Mouse (Mus musculus): ENCODE data around the gene 2610301B20Rik. TPM values are rescaled to one million over a fixed set of nuclear protein-coding genes. Genes with fewer than 3 reads are reported as not detected.

The 2610301B20Rik gene
- polyA plus RNA-seq, 1 experiment = 1.5 TPM

- Histone ChIP-seq H3K27ac (ENCODE audit: insufficient read depth, low read length) (no peak overlapping the region), H3K36me3 (ENCODE audit: control insufficient read depth, insufficient read depth, low read length) (no peaks in the 10 kb centered on the region)
- DNase-seq (ENCODE audit: low read depth in 1 of 2, low spot score in 2 of 2) = no peak
Measured at GRCm38 (mm10) chr4:10924541-10924940, 50.2 kb downstream of the 2610301B20Rik start.

GRCm38 (mm10) chr4:10926416-10926815 is 52.1 kb downstream of the 2610301B20Rik start:
- H3K36me3 ChIP-seq (ENCODE audit: control insufficient read depth, insufficient read depth, low read length) = no peaks in the 10 kb centered on the region

More at GRCm38 (mm10) chr4:10924541-10924940, 50.2 kb downstream of the 2610301B20Rik start:
- TF ChIP-seq CTCF (IDR thresholded peaks at IDR 0.05; ENCODE audit: extremely low read depth, insufficient read depth, insufficient read length, insufficient replicate concordance) = no peak
- TF ChIP-seq POLR2A (IDR thresholded peaks at IDR 0.05; ENCODE audit: low read depth, low read length) = no peak
- Histone ChIP-seq H3K4me1 (ENCODE audit: control insufficient read depth, insufficient read depth, insufficient read length) (peaks cover 7% of the 10 kb centered on the region; the same call in 1 of the 2 replicates), H3K27me3 (ENCODE audit: control insufficient read depth, insufficient read depth, low read length) (no peaks in the 10 kb centered on the region), H3K4me3 (ENCODE audit: extremely low read depth, insufficient read depth, insufficient read length) (no peak overlapping the region)
- 87% methylated on average over 5 of the region's 5 CpGs for WGBS

GRCm38 (mm10) chr4:10928158-10928557 is 53.9 kb downstream of the 2610301B20Rik start:
- no peak for DNase-seq (ENCODE audit: low read depth in 1 of 2, low spot score in 2 of 2)
- Histone ChIP-seq H3K27ac (ENCODE audit: insufficient read depth, low read length) (no peak overlapping the region), H3K4me1 (ENCODE audit: control insufficient read depth, insufficient read depth, insufficient read length) (peaks cover 15% of the 10 kb centered on the region; the same call in 1 of the 2 replicates), H3K4me3 (ENCODE audit: extremely low read depth, insufficient read depth, insufficient read length) (no peak overlapping the region), H3K36me3 (ENCODE audit: control insufficient read depth, insufficient read depth, low read length) (no peaks in the 10 kb centered on the region), H3K27me3 (ENCODE audit: control insufficient read depth, insufficient read depth, low read length) (no peaks in the 10 kb centered on the region)
- no peak for TF ChIP-seq CTCF (IDR thresholded peaks at IDR 0.05; ENCODE audit: extremely low read depth, insufficient read depth, insufficient read length, insufficient replicate concordance)
- TF ChIP-seq POLR2A (IDR thresholded peaks at IDR 0.05; ENCODE audit: low read depth, low read length) = no peak
- WGBS = 75% methylated on average over 6 of the region's 6 CpGs

More at GRCm38 (mm10) chr4:10926416-10926815, 52.1 kb downstream of the 2610301B20Rik start:
- TF ChIP-seq POLR2A (IDR thresholded peaks at IDR 0.05; ENCODE audit: low read depth, low read length) (no peak), CTCF (IDR thresholded peaks at IDR 0.05; ENCODE audit: extremely low read depth, insufficient read depth, insufficient read length, insufficient replicate concordance) (no peak)
- WGBS = 93% methylated on average over 4 of the region's 4 CpGs
- Histone ChIP-seq H3K4me3 (ENCODE audit: extremely low read depth, insufficient read depth, insufficient read length) (no peak overlapping the region), H3K27me3 (ENCODE audit: control insufficient read depth, insufficient read depth, low read length) (no peaks in the 10 kb centered on the region), H3K4me1 (ENCODE audit: control insufficient read depth, insufficient read depth, insufficient read length) (peaks cover 7% of the 10 kb centered on the region; the same call in 1 of the 2 replicates), H3K27ac (ENCODE audit: insufficient read depth, low read length) (no peak overlapping the region)
- no peak for DNase-seq (ENCODE audit: low read depth in 1 of 2, low spot score in 2 of 2)

GRCm38 (mm10) chr4:10929726-10930125 is 55.4 kb downstream of the 2610301B20Rik start:
- WGBS = 83% methylated on average over 3 of the region's 3 CpGs
- Histone ChIP-seq H3K27ac (ENCODE audit: insufficient read depth, low read length) (no peak overlapping the region), H3K36me3 (ENCODE audit: control insufficient read depth, insufficient read depth, low read length) (no peaks in the 10 kb centered on the region), H3K4me3 (ENCODE audit: extremely low read depth, insufficient read depth, insufficient read length) (no peak overlapping the region), H3K4me1 (ENCODE audit: control insufficient read depth, insufficient read depth, insufficient read length) (peaks cover 8% of the 10 kb centered on the region; the same call in 1 of the 2 replicates), H3K27me3 (ENCODE audit: control insufficient read depth, insufficient read depth, low read length) (no peaks in the 10 kb centered on the region)
- no peak for DNase-seq (ENCODE audit: low read depth in 1 of 2, low spot score in 2 of 2)
- no peak for TF ChIP-seq POLR2A (IDR thresholded peaks at IDR 0.05; ENCODE audit: low read depth, low read length)
- TF ChIP-seq CTCF (IDR thresholded peaks at IDR 0.05; ENCODE audit: extremely low read depth, insufficient read depth, insufficient read length, insufficient replicate concordance) = no peak

GRCm38 (mm10) chr4:10931040-10931439 is 56.7 kb downstream of the 2610301B20Rik start:
- H3K27me3 ChIP-seq (ENCODE audit: control insufficient read depth, insufficient read depth, low read length) = no peaks in the 10 kb centered on the region
- TF ChIP-seq CTCF (IDR thresholded peaks at IDR 0.05; ENCODE audit: extremely low read depth, insufficient read depth, insufficient read length, insufficient replicate concordance) (no peak), POLR2A (IDR thresholded peaks at IDR 0.05; ENCODE audit: low read depth, low read length) (no peak)
- no peak overlapping the region for H3K27ac ChIP-seq (ENCODE audit: insufficient read depth, low read length)
- no peak for DNase-seq (ENCODE audit: low read depth in 1 of 2, low spot score in 2 of 2)
- no peaks in the 10 kb centered on the region for H3K36me3 ChIP-seq (ENCODE audit: control insufficient read depth, insufficient read depth, low read length)
- peaks cover 8% of the 10 kb centered on the region; the same call in 1 of the 2 replicates for H3K4me1 ChIP-seq (ENCODE audit: control insufficient read depth, insufficient read depth, insufficient read length)
- no peak overlapping the region for H3K4me3 ChIP-seq (ENCODE audit: extremely low read depth, insufficient read depth, insufficient read length)
- WGBS = 87% methylated on average over 9 of the region's 9 CpGs

- WGBS = 45% methylated on average over 4 of the region's 4 CpGs
- peak in 1 of 2 experiments; percentile 35 for DNase-seq (ENCODE audit: low read depth in 1 of 2, low spot score in 2 of 2)
- no peak for TF ChIP-seq CTCF (IDR thresholded peaks at IDR 0.05; ENCODE audit: extremely low read depth, insufficient read depth, insufficient read length, insufficient replicate concordance)
- TF ChIP-seq POLR2A (IDR thresholded peaks at IDR 0.05; ENCODE audit: low read depth, low read length) = no peak
- H3K27ac ChIP-seq (ENCODE audit: insufficient read depth, low read length) = no peak overlapping the region
- no peak overlapping the region for H3K4me3 ChIP-seq (ENCODE audit: extremely low read depth, insufficient read depth, insufficient read length)
- H3K27me3 ChIP-seq (ENCODE audit: control insufficient read depth, insufficient read depth, low read length) = no peaks in the 10 kb centered on the region
- no peaks in the 10 kb centered on the region for H3K36me3 ChIP-seq (ENCODE audit: control insufficient read depth, insufficient read depth, low read length)
- peaks cover 8% of the 10 kb centered on the region; the same call in 1 of the 2 replicates for H3K4me1 ChIP-seq (ENCODE audit: control insufficient read depth, insufficient read depth, insufficient read length)
Measured at GRCm38 (mm10) chr4:10932091-10932745, 57.9 kb downstream of the 2610301B20Rik start.

- H3K27me3 ChIP-seq (ENCODE audit: control insufficient read depth, insufficient read depth, low read length) = no peaks in the 10 kb centered on the region
- DNase-seq (ENCODE audit: low read depth in 1 of 2, low spot score in 2 of 2) = no peak
- H3K4me1 ChIP-seq (ENCODE audit: control insufficient read depth, insufficient read depth, insufficient read length) = peaks cover 8% of the 10 kb centered on the region; the same call in 1 of the 2 replicates
- H3K36me3 ChIP-seq (ENCODE audit: control insufficient read depth, insufficient read depth, low read length) = no peaks in the 10 kb centered on the region
- H3K4me3 ChIP-seq (ENCODE audit: extremely low read depth, insufficient read depth, insufficient read length) = no peak overlapping the region
- TF ChIP-seq POLR2A (IDR thresholded peaks at IDR 0.05; ENCODE audit: low read depth, low read length) = no peak
- TF ChIP-seq CTCF (IDR thresholded peaks at IDR 0.05; ENCODE audit: extremely low read depth, insufficient read depth, insufficient read length, insufficient replicate concordance) = no peak
- no peak overlapping the region for H3K27ac ChIP-seq (ENCODE audit: insufficient read depth, low read length)
- 91% methylated on average over 5 of the region's 5 CpGs for WGBS
Measured at GRCm38 (mm10) chr4:10932782-10933181, 58.5 kb downstream of the 2610301B20Rik start.

Data from spleen, adult 2 months (tissue).